Mouse (Mus musculus): ENCODE results near the gene Tshz3. TPM values are rescaled to one million over a fixed set of nuclear protein-coding genes. Genes with fewer than 3 reads are reported as not detected.

Gene Tshz3
- polyA plus RNA-seq (2015; fragmentation: Illumina TruSeq; extraction: RNeasy Lipid Tissue Mini Kit (QIAGEN cat#74804); ENCODE audit: insufficient read depth, low read depth, low replicate concordance), result 0.55 TPM

DNA sequence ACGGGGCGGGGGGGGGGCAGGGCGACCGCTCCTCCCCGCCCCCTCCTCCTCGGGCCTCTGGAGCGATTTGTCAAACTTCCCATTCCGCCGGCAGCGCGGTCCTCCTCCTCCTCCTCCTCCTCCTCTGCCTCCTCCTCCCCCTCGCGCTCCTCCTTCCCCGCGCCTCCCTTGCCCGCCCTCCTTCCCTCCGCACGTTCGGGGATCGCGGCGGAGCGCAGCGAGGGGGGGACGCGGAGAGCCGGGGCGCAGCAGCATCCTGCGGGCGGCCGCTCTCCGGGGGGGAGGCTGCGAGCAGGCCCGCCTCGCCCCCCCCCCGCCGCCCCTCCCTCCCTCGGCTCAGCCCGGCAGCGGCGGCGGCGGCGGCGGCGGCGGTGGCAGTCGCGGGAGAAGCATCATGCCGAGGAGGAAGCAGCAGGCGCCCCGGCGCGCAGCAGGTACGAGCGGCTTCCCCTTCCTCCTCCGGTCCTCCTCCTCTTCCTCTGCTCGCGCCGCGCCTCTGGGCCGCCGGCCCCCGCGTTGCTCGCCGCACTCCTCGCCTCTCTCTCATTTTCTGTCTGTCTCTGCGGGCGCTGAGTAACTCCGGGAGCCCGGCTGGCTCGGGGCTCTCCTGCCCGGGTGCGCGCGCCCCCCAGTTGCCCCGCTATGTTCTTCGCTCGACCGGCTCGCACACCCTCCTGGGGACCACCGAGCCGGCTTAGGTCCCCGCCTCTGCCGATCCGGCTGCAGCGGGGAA lies at the start of gene Tshz3:
TSS of gene Tshz3 (plus strand) at position 263 of the 733 bp plus-strand sequence.

Data from pancreas, adult 10 weeks (tissue).